Mouse (Mus musculus) stomach, embryonic 16.5 days (tissue): ENCODE measurements around the gene Focad. TPM values are rescaled to one million over a fixed set of nuclear protein-coding genes. Genes with fewer than 3 reads are reported as not detected.

Experiments used
- ATAC-seq: fragments of 200-750 bp; cut with Nextera tagmentation; 2 replicates; pipeline ENCODE4 v1.8.0; 2017; ENCODE audit warnings: moderate number of reproducible peaks, moderate TSS enrichment; ENCODE audit not compliant: insufficient read depth, low FRiP score
- H3K27ac ChIP-seq: fragments of 300-500 bp; sonication (generic); 2 replicates; pipeline ENCODE4 v1.5.1; 2014; ENCODE audit warnings: low read length
- H3K27me3 ChIP-seq: fragments of 300-500 bp; sonication (generic); 2 replicates; pipeline ENCODE4 v1.6.1; 2014; ENCODE audit warnings: low read length, control low read depth, mixed read lengths; ENCODE audit not compliant: control insufficient read depth, insufficient read depth
- H3K36me3 ChIP-seq: fragments of 300-500 bp; sonication (generic); 2 replicates; pipeline ENCODE4 v1.6.1; 2014; ENCODE audit warnings: low read length; ENCODE audit not compliant: control insufficient read depth, insufficient read depth
- H3K4me1 ChIP-seq: fragments of 300-500 bp; sonication (generic); 2 replicates; pipeline ENCODE4 v1.6.1; 2014; ENCODE audit warnings: low read length, control low read depth, mixed read lengths; ENCODE audit not compliant: control insufficient read depth, insufficient read depth
- H3K4me2 ChIP-seq: fragments of 300-500 bp; sonication (generic); 2 replicates; pipeline ENCODE4 v1.6.1; 2014; ENCODE audit warnings: low read depth, low read length, mixed read lengths
- H3K4me3 ChIP-seq: fragments of 300-500 bp; sonication (generic); replicated peaks from 2 replicates; pipeline ENCODE4 v1.5.1; 2014; ENCODE audit warnings: mild to moderate bottlenecking, low read length
- H3K9ac ChIP-seq: fragments of 300-500 bp; sonication (generic); 2 replicates; pipeline ENCODE4 v1.6.1; 2014; ENCODE audit warnings: low read length
- H3K9me3 ChIP-seq: fragments of 300-500 bp; sonication (generic); replicated peaks from 2 replicates; pipeline ENCODE4 v1.6.1; 2016; ENCODE audit warnings: low read length, control low read depth; ENCODE audit not compliant: control insufficient read depth
- WGBS: fragments of 180-500 bp; shearing (Covaris S2); extraction: QIAGEN DNeasy Blood & Tissue Kit; methylation state at CpG from one replicate; pipeline ENCODE4 v1.1.7; 2014; 5-methylcytosine and 5-hydroxymethylcytosine counted together
- polyA plus RNA-seq: library from polyadenylated mRNA; unstranded; fragments of >200 nt; fragmentation: Nextera tagmentation; extraction: Ambion mirVana; gene quantifications from 2 replicates; pipeline ENCODE4 v1.2.1, GENCODE M21; 2015

The Focad gene
- polyA plus RNA-seq, 1 experiment from 2014 or later: 14.9 TPM

DNA sequence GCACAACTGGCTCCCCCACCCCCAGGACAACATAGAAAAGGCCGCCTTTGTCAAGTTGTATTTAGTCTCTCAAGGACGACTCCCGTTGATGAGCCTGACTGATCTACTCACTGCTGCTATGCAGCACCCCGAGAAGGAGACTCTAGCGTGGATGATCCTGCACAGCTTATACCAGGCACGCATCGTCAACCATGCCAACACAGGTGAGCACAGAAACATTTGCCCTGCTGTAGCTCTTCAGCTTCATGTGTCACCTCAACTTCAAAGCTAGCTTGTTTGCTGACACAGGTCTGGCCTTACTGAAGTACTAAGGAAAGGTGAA, 306.5 kb downstream of the Focad start:
- Histone ChIP-seq H3K4me2 (no peak overlapping the region), H3K4me3 (no peak overlapping the region), H3K9me3 (no peaks in the 10 kb centered on the region), H3K9ac (no peak overlapping the region), H3K27ac (no peak overlapping the region), H3K36me3 (no peaks in the 10 kb centered on the region), H3K27me3 (no peaks in the 10 kb centered on the region), H3K4me1 (0 out of 2 replicates have a peak, but pooled peaks cover 7% of the 10 kb centered on the region)
- WGBS: 81% methylated on average over 7 of the region's 7 CpGs
- ATAC-seq: no peak

DNA sequence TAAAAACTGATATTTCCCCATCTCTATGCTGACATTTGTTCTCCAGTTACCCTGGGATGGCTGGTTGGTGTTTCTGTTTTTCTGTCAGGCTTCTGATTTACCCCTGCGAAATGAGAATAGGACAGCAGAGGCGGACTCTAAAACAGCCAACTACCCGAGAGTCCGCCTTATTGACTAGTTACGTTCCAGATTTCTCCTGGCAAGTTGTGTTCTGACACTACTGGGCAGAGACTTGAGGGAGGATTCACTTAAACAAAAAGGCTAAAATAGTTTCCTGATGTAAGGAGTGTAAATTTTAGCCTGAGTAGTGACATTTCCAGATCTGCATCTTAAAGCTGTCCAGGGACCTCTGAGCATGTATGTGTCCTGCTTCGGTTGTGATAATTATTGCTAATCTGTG, 308.5 kb downstream of the Focad start:
- no peaks in the 10 kb centered on the region for H3K36me3 ChIP-seq
- H3K4me2 ChIP-seq: no peak overlapping the region
- no peak overlapping the region for H3K27ac ChIP-seq
- no peak overlapping the region for H3K9ac ChIP-seq
- ATAC-seq: no peak
- H3K4me3 ChIP-seq: no peak overlapping the region
- no peaks in the 10 kb centered on the region for H3K27me3 ChIP-seq
- H3K4me1 ChIP-seq: no peaks in the 10 kb centered on the region; the same call in 1 of the 2 replicates
- no peaks in the 10 kb centered on the region for H3K9me3 ChIP-seq
- WGBS: 88% methylated on average over 6 of the region's 6 CpGs

DNA sequence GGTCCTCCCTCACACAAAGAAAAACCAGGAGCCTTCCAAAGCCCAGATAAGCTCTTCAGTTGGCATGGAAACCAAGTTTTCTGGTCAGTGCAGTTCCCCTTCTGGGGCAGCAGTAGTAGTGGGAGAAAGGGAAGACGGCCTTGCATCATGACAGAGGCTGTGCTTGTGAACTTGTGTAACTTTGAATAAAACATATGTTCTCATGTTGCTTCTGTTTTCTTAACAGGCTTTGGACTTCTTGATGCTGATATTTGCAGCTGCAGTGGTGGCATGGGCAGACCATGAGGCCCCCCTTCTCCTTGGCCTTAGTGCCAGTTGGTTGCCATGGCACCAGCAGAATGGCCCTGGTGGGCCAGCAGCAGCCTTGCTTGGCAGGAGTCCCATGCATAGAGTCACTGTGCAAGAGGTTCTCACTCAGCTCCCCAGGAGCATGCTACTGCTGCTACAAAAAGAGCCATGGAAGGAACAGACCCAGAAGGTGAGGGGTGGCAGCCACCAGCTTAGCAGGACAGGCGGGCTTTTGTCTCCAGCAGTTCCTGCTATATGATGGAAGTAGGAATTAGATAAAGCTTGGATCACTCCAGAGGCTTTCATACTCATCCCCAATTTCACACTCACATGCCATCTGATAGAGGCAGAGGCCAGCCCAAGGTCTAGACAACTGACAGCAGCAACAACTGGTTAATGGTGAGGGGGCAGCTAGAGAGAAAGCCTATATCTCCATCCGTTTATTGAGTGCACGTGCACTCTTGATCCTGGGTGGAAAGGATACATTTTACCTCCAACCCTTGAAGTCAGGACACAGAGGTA, 312.7 kb downstream of the Focad start:
- no peak overlapping the region for H3K4me3 ChIP-seq
- no peaks in the 10 kb centered on the region for H3K36me3 ChIP-seq
- ATAC-seq: peak; percentile 40; the same call in 1 of the 2 replicates
- no peak overlapping the region for H3K9ac ChIP-seq
- WGBS: 75% methylated on average over 4 of the region's 4 CpGs
- no peak overlapping the region for H3K27ac ChIP-seq
- no peak overlapping the region for H3K4me2 ChIP-seq
- H3K27me3 ChIP-seq: no peaks in the 10 kb centered on the region
- no peaks in the 10 kb centered on the region; the same call in 1 of the 2 replicates for H3K4me1 ChIP-seq
- H3K9me3 ChIP-seq: no peaks in the 10 kb centered on the region

DNA sequence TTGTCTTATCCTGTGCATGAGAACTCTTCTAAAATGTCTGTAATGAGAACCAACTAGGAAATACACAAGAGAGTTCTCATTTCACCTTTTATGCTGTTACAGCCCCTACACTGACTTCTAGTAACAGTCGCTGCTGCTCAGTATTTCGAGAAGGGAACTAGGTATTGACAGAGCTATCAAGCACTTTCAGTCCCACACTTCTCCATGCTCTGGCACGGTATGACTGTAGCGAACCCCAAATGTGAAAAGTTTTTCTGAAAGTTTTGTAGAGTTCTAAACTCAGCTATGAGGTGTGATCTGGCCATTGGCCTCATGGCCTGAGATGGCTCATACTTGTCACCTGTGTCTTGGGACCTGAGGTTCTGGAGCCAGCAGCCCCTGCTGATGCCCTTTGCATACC, 314.9 kb downstream of the Focad start:
- no peak overlapping the region for H3K27ac ChIP-seq
- H3K4me3 ChIP-seq: no peak overlapping the region
- H3K27me3 ChIP-seq: no peaks in the 10 kb centered on the region
- H3K36me3 ChIP-seq: no peaks in the 10 kb centered on the region
- no peak overlapping the region for H3K9ac ChIP-seq
- H3K9me3 ChIP-seq: no peaks in the 10 kb centered on the region
- no peak for ATAC-seq
- no peaks in the 10 kb centered on the region; the same call in 1 of the 2 replicates for H3K4me1 ChIP-seq
- WGBS: 88% methylated on average over 4 of the region's 4 CpGs
- no peak overlapping the region for H3K4me2 ChIP-seq

DNA sequence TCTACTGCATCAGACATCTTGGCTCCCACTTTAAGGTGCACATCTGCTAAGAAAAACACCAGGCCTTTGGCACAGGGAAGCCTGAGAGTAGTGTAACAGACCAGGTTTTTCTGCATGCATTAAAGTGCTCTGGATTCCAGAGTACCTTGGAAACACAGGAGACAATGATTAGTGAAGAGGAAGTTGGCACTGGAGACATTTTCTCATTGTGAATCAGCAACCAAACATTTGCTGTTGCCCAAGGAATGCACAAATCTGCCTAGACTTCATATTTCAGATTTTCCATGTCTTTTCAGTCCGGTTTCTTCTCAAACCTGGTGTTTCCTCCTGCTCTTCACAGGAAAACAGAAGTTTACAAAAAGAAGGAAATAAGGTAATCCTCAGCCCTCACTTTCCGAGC, 317.9 kb downstream of the Focad start:
- Histone ChIP-seq H3K9me3 (no peaks in the 10 kb centered on the region), H3K9ac (no peak overlapping the region), H3K36me3 (no peaks in the 10 kb centered on the region), H3K4me1 (no peaks in the 10 kb centered on the region), H3K4me3 (no peak overlapping the region), H3K4me2 (no peak overlapping the region), H3K27ac (no peak overlapping the region), H3K27me3 (no peaks in the 10 kb centered on the region)
- WGBS: 80% methylated on average over 2 of the region's 2 CpGs
- ATAC-seq: no peak

DNA sequence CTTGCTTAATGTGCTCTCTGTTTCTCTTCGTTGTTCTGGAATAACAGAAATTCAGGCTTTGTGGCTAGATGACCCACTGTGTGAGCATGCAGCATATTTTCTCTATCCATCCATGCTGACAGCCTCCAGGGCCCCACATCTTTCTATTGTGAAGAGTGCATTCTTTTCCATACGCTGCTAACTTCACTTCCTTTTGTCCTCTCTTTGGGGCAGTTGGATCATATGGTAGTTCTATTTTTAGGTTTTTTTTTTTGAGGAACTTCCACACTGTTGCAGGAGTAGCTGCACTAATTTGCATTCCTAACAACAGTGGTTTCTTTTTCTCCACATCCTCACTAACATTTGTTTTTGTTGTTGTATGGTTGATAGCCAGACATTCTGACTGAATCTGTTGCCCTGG, 320.6 kb downstream of the Focad start:
- Histone ChIP-seq H3K27ac (no peak overlapping the region), H3K27me3 (no peaks in the 10 kb centered on the region), H3K4me2 (no peak overlapping the region), H3K9ac (no peak overlapping the region), H3K9me3 (no peaks in the 10 kb centered on the region), H3K4me3 (no peak overlapping the region), H3K4me1 (no peaks in the 10 kb centered on the region), H3K36me3 (no peaks in the 10 kb centered on the region; the same call in 1 of the 2 replicates)
- WGBS: 57% methylated on average over 2 of the region's 2 CpGs
- ATAC-seq: no peak

DNA sequence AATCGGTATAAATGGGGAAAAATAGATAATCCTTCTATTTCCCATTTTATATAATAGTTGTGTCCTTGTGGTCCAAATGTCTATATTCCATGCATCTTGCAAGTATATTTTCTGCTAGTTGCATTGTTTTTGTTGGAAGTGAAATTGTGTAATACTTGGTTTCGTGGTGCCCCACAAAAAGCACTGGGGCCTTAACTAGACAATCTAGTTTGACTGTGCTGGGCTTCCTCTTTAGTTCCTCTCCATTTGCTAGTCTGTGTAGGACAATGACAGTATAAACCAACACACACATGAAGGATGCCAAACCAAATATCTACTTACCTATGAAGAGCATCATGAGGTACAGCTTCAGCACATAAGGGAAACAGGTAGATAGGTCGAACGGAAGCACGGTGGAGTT, 324.9 kb downstream of the Focad start:
- Histone ChIP-seq H3K9ac (no peak overlapping the region), H3K4me2 (no peak overlapping the region), H3K9me3 (no peaks in the 10 kb centered on the region), H3K36me3 (no peaks in the 10 kb centered on the region; the same call in 1 of the 2 replicates), H3K4me3 (no peak overlapping the region), H3K27me3 (no peaks in the 10 kb centered on the region), H3K4me1 (no peaks in the 10 kb centered on the region), H3K27ac (no peak overlapping the region)
- ATAC-seq: no peak
- whole genome bisulfite sequencing: 93% methylated on average over 5 of the region's 5 CpGs

DNA sequence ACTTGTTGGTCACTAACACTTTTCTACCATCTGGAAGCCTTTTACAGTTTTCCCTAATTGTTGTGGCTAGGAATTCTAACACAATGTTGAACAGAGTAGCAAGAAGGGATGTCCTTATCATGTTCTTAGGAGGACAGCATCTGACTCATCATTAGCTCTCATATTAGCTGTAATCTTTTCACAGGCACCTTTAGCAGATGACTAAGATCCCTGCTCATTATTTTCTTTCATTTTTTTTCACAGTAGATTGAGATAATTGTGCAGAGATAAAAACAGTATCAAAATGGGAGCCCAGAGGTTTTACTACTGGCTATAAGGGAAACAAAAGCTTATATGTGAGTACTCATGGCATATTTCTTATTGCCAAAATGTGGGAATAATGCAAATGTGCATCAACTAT, 330.1 kb downstream of the Focad start:
- H3K4me2 ChIP-seq: no peak overlapping the region
- H3K9me3 ChIP-seq: no peaks in the 10 kb centered on the region
- ATAC-seq: no peak
- no peaks in the 10 kb centered on the region for H3K27me3 ChIP-seq
- H3K27ac ChIP-seq: no peak overlapping the region
- no peak overlapping the region for H3K4me3 ChIP-seq
- H3K36me3 ChIP-seq: no peaks in the 10 kb centered on the region
- H3K9ac ChIP-seq: no peak overlapping the region
- H3K4me1 ChIP-seq: no peaks in the 10 kb centered on the region

DNA sequence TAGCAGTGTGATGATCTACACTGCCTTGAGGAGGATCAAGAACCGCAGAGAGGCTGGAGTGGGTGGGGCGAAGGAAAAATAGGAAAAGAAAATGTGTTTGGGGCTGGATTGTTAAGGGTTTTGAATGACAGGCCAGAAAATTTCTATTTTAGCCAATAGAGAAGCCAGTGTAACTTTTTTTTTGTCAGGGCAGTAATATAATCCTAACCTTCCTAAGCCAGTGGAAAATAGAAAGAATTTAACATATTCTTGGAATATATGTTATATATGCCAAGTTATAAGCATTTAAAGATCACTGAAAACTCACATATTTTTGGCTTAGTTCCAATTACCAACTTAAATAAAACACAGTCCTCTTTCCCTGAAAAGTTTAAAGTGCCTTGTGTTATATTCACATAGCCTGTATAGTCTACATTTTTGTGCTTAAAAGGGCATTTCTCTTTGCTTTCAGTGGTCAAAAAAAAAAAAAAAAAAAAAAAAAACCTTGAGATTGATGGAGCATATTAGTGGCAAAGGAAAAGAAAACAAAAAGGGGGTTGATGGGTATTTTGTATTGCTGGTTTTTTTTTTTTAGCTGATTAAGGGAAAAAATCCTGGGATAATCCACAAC, 333.3 kb downstream of the Focad start:
- H3K27ac ChIP-seq: no peak overlapping the region
- no peak for ATAC-seq
- no peak overlapping the region for H3K9ac ChIP-seq
- H3K27me3 ChIP-seq: no peaks in the 10 kb centered on the region
- no peaks in the 10 kb centered on the region for H3K36me3 ChIP-seq
- no peak overlapping the region for H3K4me2 ChIP-seq
- H3K4me1 ChIP-seq: no peaks in the 10 kb centered on the region
- H3K9me3 ChIP-seq: no peaks in the 10 kb centered on the region
- WGBS: 77% methylated on average over 2 of the region's 2 CpGs
- no peak overlapping the region for H3K4me3 ChIP-seq
